Mouse (Mus musculus) bone marrow, adult 2 months (tissue): ENCODE data around the gene Majin.

Source experiments
- CTCF ChIP-seq: fragments of 200-500 bp; IDR thresholded peaks from 2 replicates; pipeline ENCODE4 v1.5.1; 2011; ENCODE audit warnings: low read length, control low read depth; ENCODE audit not compliant: control insufficient read depth, insufficient read depth
- POLR2A ChIP-seq: fragments of 200-500 bp; IDR thresholded peaks from 2 replicates; pipeline ENCODE4 v1.6.1; 2011; ENCODE audit warnings: low read depth, mild to moderate bottlenecking, control low read depth, low read length, borderline replicate concordance; ENCODE audit not compliant: control insufficient read depth

GRCm38 (mm10) chr19:6247526-6248300, 63.5 kb downstream of the Majin start:
- TF ChIP-seq CTCF (no peak), POLR2A (no peak)
